Comparison of ENCODE assay signal across 8 mouse cellular contexts in the genomic region with DNA sequence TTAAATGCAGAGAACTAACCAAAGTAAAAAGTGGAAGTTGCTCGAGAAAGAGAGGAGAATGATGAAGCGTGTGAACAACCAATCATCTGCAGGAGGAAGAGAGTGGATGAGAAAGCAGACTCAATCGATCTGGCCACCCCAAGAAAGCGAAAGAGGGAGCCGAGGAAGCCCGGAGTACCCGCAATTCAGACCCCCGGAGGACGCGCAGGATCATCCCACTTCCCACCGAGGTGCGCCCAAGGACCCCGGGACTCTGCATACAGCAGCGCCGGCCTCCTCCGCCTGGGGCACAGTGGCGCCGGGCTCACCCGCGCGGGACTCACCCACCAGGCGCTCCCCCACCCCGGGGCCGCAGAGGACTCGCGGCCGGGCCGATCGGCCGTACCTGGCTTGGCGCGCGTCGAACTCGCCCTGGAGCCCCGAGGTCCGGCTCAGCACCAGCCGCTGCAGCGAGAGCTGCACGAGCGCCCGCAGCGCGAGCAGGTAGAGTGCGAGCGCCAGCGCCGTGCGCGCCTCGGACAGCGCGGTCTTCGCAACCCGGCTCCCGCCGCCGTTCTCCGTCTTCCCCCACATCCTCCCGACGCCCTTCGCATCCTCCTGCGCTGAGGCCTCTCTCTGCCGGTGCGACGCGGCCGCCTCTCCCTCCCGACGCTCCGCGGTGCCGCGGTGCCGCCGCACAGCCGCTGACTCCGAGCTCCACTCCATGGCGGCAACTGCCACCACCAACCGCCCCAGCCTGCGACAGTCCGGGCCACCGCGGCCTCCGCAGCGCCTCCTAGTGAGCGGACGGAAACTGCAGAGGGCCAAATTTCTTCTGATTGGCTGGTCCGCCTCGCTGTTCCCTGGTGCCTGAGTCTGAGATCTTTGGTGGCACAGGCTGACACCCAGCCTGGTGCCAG. TPM values are rescaled to one million over a fixed set of nuclear protein-coding genes. Genes with fewer than 3 reads are reported as not detected.
DNase-seq lines count a peak whose midpoint lies in the region; ATAC-seq lines count a peak whose summit lies in the region.

A gene (minus strand): TSS at position 765 of the 899 bp plus-strand sequence.

- H3K9ac ChIP-seq in hindbrain, embryonic 15.5 days, result peak within 1 kb of the TSS; percentile 86

- no peaks in the 10 kb centered on the region for H3K9me3 ChIP-seq in hindbrain, embryonic 15.5 days

- under 1% methylated on average over 87 of the region's 90 CpGs for WGBS in hindbrain, embryonic 15.5 days

- H3K4me2 ChIP-seq in hindbrain, embryonic 15.5 days, result peak within 1 kb of the TSS; percentile 62

- H3K4me1 ChIP-seq in hindbrain, embryonic 15.5 days (replicated peaks), result peaks cover 3% of the 10 kb centered on the region; the same call in 1 of the 2 replicates

- peak; percentile 90 for DNase-seq in R1 (ENCODE audit: low read depth, low spot score)
- peak; percentile 99 to 100 for DNase-seq in cerebellum, postnatal 25 days
- peak; percentile 98 to 99 for DNase-seq in frontal cortex, postnatal 36 days (ENCODE audit: low spot score in 2 of 2)
- DNase-seq in left cerebral cortex, adult 11 months (ENCODE audit: low spot score), result peak; percentile 93
- peak; percentile 94 to 98 for DNase-seq in lung, postnatal 4 days
- peak; percentile 85 for DNase-seq in retina, postnatal 7 days (ENCODE audit: low read depth, low spot score)
- DNase-seq in urinary bladder, adult 2 months (ENCODE audit: low spot score), result peak; percentile 95

- no peaks in the 10 kb centered on the region; the same call in 1 of the 2 replicates for H3K36me3 ChIP-seq in hindbrain, embryonic 15.5 days

- peak within 1 kb of the TSS; percentile 91 for H3K27ac ChIP-seq in hindbrain, embryonic 15.5 days (replicated peaks)

- H3K4me3 ChIP-seq in hindbrain, embryonic 15.5 days, result peak within 1 kb of the TSS; percentile 92

- no peaks in the 10 kb centered on the region for H3K27me3 ChIP-seq in hindbrain, embryonic 15.5 days

- peak; percentile 96 for ATAC-seq in hindbrain, embryonic 15.5 days (ENCODE audit: low FRiP score, low read depth)

RNA-seq across cellular contexts. Expression of the gene that starts here (rescaled TPM):
- polyA plus RNA-seq in hindbrain, embryonic 15.5 days (2015; fragmentation: Nextera tagmentation; extraction: Ambion mirVana), result 10.6 and 11.4 TPM in 2 replicates
- 175 and 192 TPM in 2 replicates for polyA plus RNA-seq in urinary bladder, adult 2 months (2012; rRNA removed)

Comparison
In these comparisons a context has a peak if more than half of its experiments do, and no peak if none do; other contexts are left out.
1. Peak in every context shown above with its lines: DNase-seq, ATAC-seq, H3K4me3 ChIP-seq and H3K27ac ChIP-seq.
2. RNA of the gene that starts here (polyA plus RNA-seq): 175 to 192 TPM in urinary bladder, adult 2 months; 10.6 to 11.4 TPM in hindbrain, embryonic 15.5 days; every median in the first group is over 10 times any median in the second.